Mouse (Mus musculus): ENCODE data around the gene Nup133.

- TF ChIP-seq MAX (IDR thresholded peaks at IDR 0.05; ENCODE audit: low read depth) (no peak), POLR2A (IDR thresholded peaks at IDR 0.05; ENCODE audit: insufficient read length, low read depth) (no peak), USF1 (IDR thresholded peaks at IDR 0.05; ENCODE audit: low read depth) (no peak), E2F4 (IDR thresholded peaks at IDR 0.05; ENCODE audit: insufficient read depth) (no peak), REST (IDR thresholded peaks at IDR 0.05; ENCODE audit: insufficient read depth, insufficient read length) (no peak), CEBPB (IDR thresholded peaks at IDR 0.05; ENCODE audit: insufficient read depth, poor library complexity, severe bottlenecking) (no peak), POLR2AphosphoS2 (IDR thresholded peaks at IDR 0.05; ENCODE audit: insufficient read length, low read depth) (no peak), TCF12 (IDR thresholded peaks at IDR 0.05; ENCODE audit: insufficient read depth, poor library complexity, severe bottlenecking) (no peak), MYOG (IDR thresholded peaks at IDR 0.05; ENCODE audit: control insufficient read depth in 1 of 3, insufficient read depth in 1 of 3, insufficient read length in 2 of 3, low read depth in 2 of 3) (no peak), TCF3 (IDR thresholded peaks at IDR 0.05; ENCODE audit: insufficient read length, low read depth) (no peak)
These were observed 44.9 kb upstream of the Nup133 start for GRCm38 (mm10) chr8:123993997-123994396.
